Mouse (Mus musculus) retina, postnatal 7 days (tissue): ENCODE results near the gene Tex52.
"Not testable (repeated sequence)": the region's sequence is repeated elsewhere in the genome, so short reads cannot be mapped to it uniquely, and the experiment has no call there.

Experiments used
- DNase-seq: peaks from one replicate; pipeline ENCODE4 v3.0.0-alpha.2; 2012; ENCODE audit warnings: low read depth, low spot score

Tex52 gene

GRCm38 (mm10) chr6:128380594-128381167 lies 5.4 kb downstream of the Tex52 start:
- DNase-seq: not testable (repeated sequence)

GRCm38 (mm10) chr6:128381254-128381653 lies 6.0 kb downstream of the Tex52 start:
- no peak for DNase-seq

- no peak for DNase-seq
These were observed 8.5 kb downstream of the Tex52 start for GRCm38 (mm10) chr6:128383752-128384151.

GRCm38 (mm10) chr6:128385026-128385425 lies 9.8 kb downstream of the Tex52 start:
- DNase-seq: no peak

- DNase-seq: no peak
These were observed 13.9 kb downstream of the Tex52 start for GRCm38 (mm10) chr6:128389185-128389584.

- DNase-seq: no peak
These were observed 15.4 kb downstream of the Tex52 start for GRCm38 (mm10) chr6:128390683-128391082.

- DNase-seq: no peak
These were observed 22.5 kb downstream of the Tex52 start for GRCm38 (mm10) chr6:128397574-128398261.

GRCm38 (mm10) chr6:128398996-128399395 lies 23.7 kb downstream of the Tex52 start, which contains the start of gene Nrip2:
Gene Nrip2 (plus strand): TSS chr6:128399296.
- DNase-seq: no peak

- no peak for DNase-seq
These were observed 24.3 kb downstream of the Tex52 start for GRCm38 (mm10) chr6:128399421-128400185.

- no peak for DNase-seq
These were observed 29.5 kb downstream of the Tex52 start for GRCm38 (mm10) chr6:128404708-128405107.

- no peak for DNase-seq
These were observed 33.4 kb downstream of the Tex52 start for GRCm38 (mm10) chr6:128408544-128409125.

- DNase-seq: no peak
These were observed 35.0 kb downstream of the Tex52 start for GRCm38 (mm10) chr6:128410305-128410704.

- peak; percentile 57 for DNase-seq
These were observed 35.9 kb downstream of the Tex52 start for GRCm38 (mm10) chr6:128411115-128411514.

- no peak for DNase-seq
These were observed 40.9 kb downstream of the Tex52 start for GRCm38 (mm10) chr6:128416169-128416568.

GRCm38 (mm10) chr6:128418076-128418475 lies 42.8 kb downstream of the Tex52 start:
- no peak for DNase-seq

GRCm38 (mm10) chr6:128421036-128421435 lies 45.8 kb downstream of the Tex52 start:
- DNase-seq: no peak

GRCm38 (mm10) chr6:128421480-128421879 lies 46.2 kb downstream of the Tex52 start:
- no peak for DNase-seq

- DNase-seq: no peak
These were observed 48.4 kb downstream of the Tex52 start for GRCm38 (mm10) chr6:128423496-128424268.

- DNase-seq: peak; percentile 97
These were observed 49.2 kb downstream of the Tex52 start, which contains the start of gene Itfg2 for GRCm38 (mm10) chr6:128424269-128425019. Gene Itfg2 (minus strand): TSS chr6:128424931.

- DNase-seq: no peak
These were observed 49.8 kb downstream of the Tex52 start for GRCm38 (mm10) chr6:128425046-128425445.

GRCm38 (mm10) chr6:128427571-128427970 lies 52.3 kb downstream of the Tex52 start:
- DNase-seq: no peak
